Mouse (Mus musculus) heart, adult 2 months (tissue): Measurements from ENCODE around the gene Psmb2.

ENCODE experiments used
- CTCF ChIP-seq: fragments of 200-600 bp; IDR thresholded peaks from 2 replicates; pipeline ENCODE4 v1.8.1; 2022; ENCODE audit warnings: antibody characterized with exemption, mild to moderate bottlenecking, moderate library complexity
- EP300 ChIP-seq: fragments of 200-500 bp; IDR thresholded peaks from 2 replicates; pipeline ENCODE4 v1.6.1; 2011; ENCODE audit warnings: low read depth, low read length, control low read depth; ENCODE audit not compliant: insufficient read depth

- TF ChIP-seq EP300, result no peak
- no peak for TF ChIP-seq CTCF
These were observed 44.8 kb upstream of the Psmb2 start for GRCm38 (mm10) chr4:126632668-126633067.
